Mouse (Mus musculus) midbrain, embryonic 16.5 days (tissue): ENCODE results near the gene Hivep3. TPM values are rescaled to one million over a fixed set of nuclear protein-coding genes. Genes with fewer than 3 reads are reported as not detected.

Source experiments
- ATAC-seq: fragments of 200-750 bp; cut with Nextera tagmentation; 2 replicates; pipeline ENCODE4 v1.8.0; 2017; ENCODE audit warnings: moderate TSS enrichment
- H3K27ac ChIP-seq: fragments of 300-500 bp; sonication (generic); 2 replicates; pipeline ENCODE4 v1.5.1; 2014; ENCODE audit warnings: mild to moderate bottlenecking, low read length, mixed read lengths
- H3K27me3 ChIP-seq: fragments of 300-500 bp; sonication (generic); 2 replicates; pipeline ENCODE4 v1.6.1; 2014; ENCODE audit warnings: low read depth, low read length, mixed read lengths; ENCODE audit not compliant: control insufficient read depth, insufficient read depth
- H3K36me3 ChIP-seq: fragments of 300-500 bp; sonication (generic); 2 replicates; pipeline ENCODE4 v1.6.1; 2014; ENCODE audit warnings: mild to moderate bottlenecking, low read length, moderate library complexity, mixed read lengths; ENCODE audit not compliant: control insufficient read depth, insufficient read depth
- H3K4me1 ChIP-seq: fragments of 300-500 bp; sonication (generic); 2 replicates; pipeline ENCODE4 v1.6.1; 2014; ENCODE audit warnings: mild to moderate bottlenecking, low read length, mixed read lengths; ENCODE audit not compliant: control insufficient read depth, insufficient read depth
- H3K4me2 ChIP-seq: fragments of 300-500 bp; sonication (generic); 2 replicates; pipeline ENCODE4 v1.6.1; 2014; ENCODE audit warnings: mild to moderate bottlenecking, low read length, mixed read lengths
- H3K4me3 ChIP-seq: fragments of 300-500 bp; sonication (generic); 2 replicates; pipeline ENCODE4 v1.5.1; 2014; ENCODE audit warnings: low read depth, mild to moderate bottlenecking, low read length, moderate library complexity, mixed read lengths
- H3K9ac ChIP-seq: fragments of 300-500 bp; sonication (generic); 2 replicates; pipeline ENCODE4 v1.6.1; 2014; ENCODE audit warnings: low read depth, low read length, mixed read lengths
- H3K9me3 ChIP-seq: fragments of 300-500 bp; sonication (generic); replicated peaks from 2 replicates; pipeline ENCODE4 v1.6.1; 2014; ENCODE audit warnings: mild to moderate bottlenecking, low read length, mixed read lengths; ENCODE audit not compliant: control insufficient read depth, poor library complexity, severe bottlenecking
- WGBS: fragments of 180-500 bp; shearing (Covaris S2); extraction: QIAGEN DNeasy Blood & Tissue Kit; methylation state at CpG from one replicate; pipeline ENCODE4 v1.1.7; 2014; 5-methylcytosine and 5-hydroxymethylcytosine counted together
- polyA plus RNA-seq: library from polyadenylated mRNA; unstranded; fragments of >200 nt; fragmentation: Nextera tagmentation; extraction: Ambion mirVana; gene quantifications from 2 replicates; pipeline ENCODE4 v1.2.1, GENCODE M21; 2015

The Hivep3 gene
- polyA plus RNA-seq, 1 experiment from 2014 or later, result 20.2 TPM

GRCm38 (mm10) chr4:120167778-120168177 is 434.2 kb downstream of the Hivep3 start:
- no peaks in the 10 kb centered on the region for H3K27me3 ChIP-seq
- no peak overlapping the region for H3K4me2 ChIP-seq
- 91% methylated on average over 6 of the region's 6 CpGs for WGBS
- H3K9ac ChIP-seq, result no peak overlapping the region
- H3K4me3 ChIP-seq, result no peak overlapping the region
- ATAC-seq, result no peak
- H3K9me3 ChIP-seq, result no peaks in the 10 kb centered on the region
- no peaks in the 10 kb centered on the region for H3K36me3 ChIP-seq
- H3K4me1 ChIP-seq, result 0 out of 2 replicates have a peak, but pooled peaks cover 2% of the 10 kb centered on the region
- H3K27ac ChIP-seq, result no peak overlapping the region

GRCm38 (mm10) chr4:120168346-120168745 is 434.8 kb downstream of the Hivep3 start:
- no peak overlapping the region for H3K4me2 ChIP-seq
- H3K4me1 ChIP-seq, result 0 out of 2 replicates have a peak, but pooled peaks cover 2% of the 10 kb centered on the region
- 93% methylated on average over 4 of the region's 4 CpGs for WGBS
- no peak for ATAC-seq
- H3K9me3 ChIP-seq, result no peaks in the 10 kb centered on the region
- H3K27me3 ChIP-seq, result no peaks in the 10 kb centered on the region
- H3K27ac ChIP-seq, result no peak overlapping the region
- H3K9ac ChIP-seq, result no peak overlapping the region
- no peak overlapping the region for H3K4me3 ChIP-seq
- H3K36me3 ChIP-seq, result no peaks in the 10 kb centered on the region

DNA sequence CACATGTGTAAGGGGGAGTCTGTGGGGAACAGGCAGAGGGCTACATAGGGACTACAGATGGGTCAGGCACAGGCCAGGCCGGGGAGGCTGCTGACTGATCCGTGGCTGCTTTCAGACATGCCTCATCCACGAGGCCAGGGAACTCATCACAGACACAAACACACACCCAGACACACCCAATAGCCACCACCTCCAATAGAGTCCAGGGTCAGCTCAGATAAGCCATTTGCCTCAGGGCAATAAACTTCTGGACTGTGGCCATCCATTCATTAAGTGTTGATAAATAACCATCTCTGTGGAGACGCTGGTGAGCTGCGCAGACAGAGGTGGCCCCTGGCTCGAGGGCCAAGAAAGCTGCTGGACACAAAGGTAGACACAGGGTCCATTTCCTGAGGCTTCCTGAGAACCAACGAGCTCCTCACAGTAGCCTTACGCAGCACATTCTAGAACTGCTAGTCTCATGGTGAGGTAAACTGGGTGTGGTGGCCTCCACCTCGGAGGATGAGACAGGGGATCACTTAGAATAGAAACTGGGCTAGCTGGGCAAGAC is 436.9 kb downstream of the Hivep3 start:
- H3K27me3 ChIP-seq, result no peaks in the 10 kb centered on the region
- no peak for ATAC-seq
- H3K4me3 ChIP-seq, result no peak overlapping the region
- no peak overlapping the region for H3K27ac ChIP-seq
- H3K9ac ChIP-seq, result no peak overlapping the region
- H3K9me3 ChIP-seq, result no peaks in the 10 kb centered on the region
- H3K36me3 ChIP-seq, result no peaks in the 10 kb centered on the region
- 0 out of 2 replicates have a peak, but pooled peaks cover 2% of the 10 kb centered on the region for H3K4me1 ChIP-seq
- WGBS, result 81% methylated on average over 9 of the region's 9 CpGs
- H3K4me2 ChIP-seq, result no peak overlapping the region

DNA sequence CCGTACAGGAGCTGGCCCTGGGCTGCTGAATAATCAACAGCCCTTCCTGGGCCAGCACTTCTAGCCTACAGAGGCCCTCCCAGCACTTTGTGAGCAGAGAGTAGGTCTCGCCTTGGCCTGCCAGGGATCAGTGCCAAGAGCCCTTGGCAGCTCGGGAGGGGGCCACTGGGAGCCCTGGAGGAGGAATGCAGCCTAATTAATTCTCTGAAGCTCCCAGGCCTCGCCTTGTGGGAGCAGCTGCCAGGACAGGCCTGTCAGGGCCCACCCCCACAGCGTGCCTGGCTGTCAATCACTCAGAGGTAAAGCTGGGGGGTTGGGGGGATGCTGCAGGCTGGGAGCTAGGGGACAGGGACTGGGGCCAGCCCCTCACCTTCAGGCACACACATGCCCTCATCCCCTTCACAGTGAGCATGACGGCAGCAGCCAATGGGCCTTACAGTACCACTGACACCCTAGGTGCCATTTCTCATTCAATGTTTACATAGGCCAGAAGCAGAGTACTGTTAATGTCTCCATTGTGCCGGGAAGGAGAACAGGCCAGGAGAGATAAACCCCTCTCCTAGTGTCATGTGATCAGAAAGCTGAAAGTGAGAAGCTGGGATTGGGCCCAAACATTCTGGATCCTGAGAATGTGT is 438.6 kb downstream of the Hivep3 start:
- Histone ChIP-seq H3K4me3 (no peak overlapping the region), H3K27ac (no peak overlapping the region), H3K9ac (no peak overlapping the region), H3K36me3 (no peaks in the 10 kb centered on the region), H3K4me2 (no peak overlapping the region), H3K9me3 (no peaks in the 10 kb centered on the region), H3K27me3 (no peaks in the 10 kb centered on the region), H3K4me1 (0 out of 2 replicates have a peak, but pooled peaks cover 2% of the 10 kb centered on the region)
- peak; percentile 89 for ATAC-seq
- 14% methylated on average over 7 of the region's 7 CpGs for whole genome bisulfite sequencing

GRCm38 (mm10) chr4:120179123-120179522 is 445.5 kb downstream of the Hivep3 start:
- H3K9me3 ChIP-seq, result no peaks in the 10 kb centered on the region
- no peak overlapping the region for H3K9ac ChIP-seq
- no peak overlapping the region for H3K4me2 ChIP-seq
- H3K36me3 ChIP-seq, result no peaks in the 10 kb centered on the region
- ATAC-seq, result no peak
- no peaks in the 10 kb centered on the region for H3K27me3 ChIP-seq
- 81% methylated on average over 4 of the region's 4 CpGs for WGBS
- H3K27ac ChIP-seq, result no peak overlapping the region
- no peaks in the 10 kb centered on the region for H3K4me1 ChIP-seq
- no peak overlapping the region for H3K4me3 ChIP-seq

DNA sequence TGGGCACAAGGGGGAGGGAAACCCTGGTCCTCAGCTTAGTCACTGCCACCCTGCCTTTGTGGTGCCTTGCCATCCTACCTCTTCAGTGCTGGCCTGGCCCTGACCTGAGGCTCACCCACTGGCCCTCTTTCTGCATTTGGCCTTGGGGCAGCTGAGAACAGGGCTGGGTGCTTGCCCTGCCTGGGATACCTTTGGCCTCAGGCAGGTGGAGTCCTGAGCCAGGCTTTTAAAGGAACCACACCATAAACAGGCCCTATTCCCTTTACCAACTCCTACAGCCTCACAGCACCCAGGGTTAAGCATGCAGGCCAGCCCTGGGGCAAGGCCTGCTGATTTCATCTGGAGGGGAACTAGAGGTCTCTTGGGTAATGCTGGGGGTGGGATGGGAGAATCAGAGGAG is 447.0 kb downstream of the Hivep3 start:
- H3K36me3 ChIP-seq, result no peaks in the 10 kb centered on the region
- no peak for ATAC-seq
- H3K4me3 ChIP-seq, result no peak overlapping the region
- H3K9ac ChIP-seq, result no peak overlapping the region
- H3K4me1 ChIP-seq, result no peaks in the 10 kb centered on the region
- no peak overlapping the region for H3K27ac ChIP-seq
- no peak overlapping the region for H3K4me2 ChIP-seq
- H3K27me3 ChIP-seq, result no peaks in the 10 kb centered on the region
- H3K9me3 ChIP-seq, result no peaks in the 10 kb centered on the region

GRCm38 (mm10) chr4:120184374-120184991 is 450.9 kb downstream of the Hivep3 start:
- Histone ChIP-seq H3K27me3 (no peaks in the 10 kb centered on the region), H3K4me1 (no peaks in the 10 kb centered on the region; the same call in 1 of the 2 replicates), H3K36me3 (no peaks in the 10 kb centered on the region), H3K4me2 (no peak overlapping the region), H3K4me3 (no peak overlapping the region), H3K27ac (no peak overlapping the region), H3K9ac (no peak overlapping the region), H3K9me3 (no peaks in the 10 kb centered on the region)
- ATAC-seq, result no peak
- WGBS, result 22% methylated on average over 5 of the region's 5 CpGs

DNA sequence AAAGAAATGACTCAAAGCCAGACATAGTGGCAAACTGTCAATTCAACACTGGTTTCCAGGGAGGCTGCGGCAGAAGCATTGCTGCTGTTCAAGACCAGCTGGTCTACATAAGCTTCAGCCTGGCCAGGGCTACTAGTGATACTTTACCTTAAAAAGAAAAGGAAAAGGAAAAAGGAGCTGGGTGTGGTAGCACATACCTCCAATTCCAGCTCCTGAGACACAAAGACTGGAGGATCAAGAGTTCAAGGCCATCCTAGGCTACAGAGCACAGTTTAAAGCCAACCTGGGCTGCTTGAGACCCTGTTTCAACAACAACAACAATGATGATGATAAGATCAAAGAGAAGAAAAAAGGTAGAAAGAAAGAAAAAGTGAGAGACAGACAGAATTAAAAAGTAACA is 452.9 kb downstream of the Hivep3 start:
- Histone ChIP-seq H3K36me3 (no peaks in the 10 kb centered on the region), H3K9ac (no peak overlapping the region), H3K4me2 (no peak overlapping the region), H3K4me3 (no peak overlapping the region), H3K4me1 (no peaks in the 10 kb centered on the region; the same call in 1 of the 2 replicates), H3K27me3 (no peaks in the 10 kb centered on the region), H3K9me3 (no peaks in the 10 kb centered on the region), H3K27ac (no peak overlapping the region)
- no peak for ATAC-seq
- 84% methylated on average over 1 of the region's 1 CpGs for WGBS

DNA sequence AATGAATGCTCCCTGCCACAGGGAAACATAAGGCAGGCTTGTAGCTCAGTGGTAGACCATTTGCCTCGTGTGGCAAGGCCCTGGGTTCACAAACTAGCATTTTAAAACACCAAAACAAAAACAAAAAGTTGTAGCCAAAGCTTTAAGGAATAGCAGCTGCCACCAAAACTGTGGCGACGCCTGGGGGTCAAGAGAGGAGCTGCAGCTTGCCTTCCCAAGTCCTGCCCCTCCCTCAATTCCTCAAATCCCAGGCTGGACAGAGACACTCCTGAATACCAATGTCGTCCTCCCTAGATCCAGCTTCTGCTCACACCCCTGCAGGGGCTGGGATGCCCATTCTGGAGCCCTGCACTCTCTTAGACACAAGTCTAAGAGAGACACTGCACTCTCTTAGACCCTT is 453.4 kb downstream of the Hivep3 start:
- Histone ChIP-seq H3K9me3 (no peaks in the 10 kb centered on the region), H3K4me1 (no peaks in the 10 kb centered on the region; the same call in 1 of the 2 replicates), H3K4me2 (no peak overlapping the region), H3K36me3 (no peaks in the 10 kb centered on the region), H3K27ac (no peak overlapping the region), H3K9ac (no peak overlapping the region), H3K27me3 (no peaks in the 10 kb centered on the region), H3K4me3 (no peak overlapping the region)
- no peak for ATAC-seq
- 9% methylated on average over 4 of the region's 4 CpGs for whole genome bisulfite sequencing
